Mouse (Mus musculus) small intestine, adult 2 months (tissue): ENCODE measurements around the gene Rfc5.

Experiments used
- CTCF ChIP-seq: fragments of 200-500 bp; IDR thresholded peaks from 2 replicates; pipeline ENCODE4 v1.5.1; 2012; ENCODE audit warnings: low read depth, mild to moderate bottlenecking, control low read depth, inconsistent platforms, low read length, moderate library complexity, mixed read lengths; ENCODE audit not compliant: insufficient replicate concordance, insufficient read length; ENCODE audit errors: extremely low read depth
- POLR2A ChIP-seq: fragments of 200-500 bp; IDR thresholded peaks from 2 replicates; pipeline ENCODE4 v1.6.1; 2012; ENCODE audit warnings: low read depth, mild to moderate bottlenecking, control low read depth, inconsistent platforms, low read length, moderate library complexity

- TF ChIP-seq CTCF (no peak), POLR2A (no peak)
Observed at GRCm38 (mm10) chr5:117347838-117348237, 41.0 kb downstream of the Rfc5 start.
